Mouse (Mus musculus) adrenal gland, postnatal 14 days (tissue): ENCODE measurements around the gene Il3. TPM values are rescaled to one million over a fixed set of nuclear protein-coding genes. Genes with fewer than 3 reads are reported as not detected.

Experiments used
- DNase-seq: peaks from one replicate; pipeline ENCODE4 v3.0.0; 2021; ENCODE audit warnings: mixed read lengths
- total RNA-seq: library from RNA; stranded (reverse); gene quantifications from 2 replicates; pipeline ENCODE4 v1.2.3, GENCODE M21; 2021

Il3 gene
- total RNA-seq, 1 experiment from 2014 or later: not detected

- DNase-seq: no peak
Measured at GRCm38 (mm10) chr11:54287821-54288453, 20.9 kb upstream of the Il3 start.

GRCm38 (mm10) chr11:54271437-54271949, 4.4 kb upstream of the Il3 start:
- DNase-seq: no peak

GRCm38 (mm10) chr11:54269191-54269896, 2.3 kb upstream of the Il3 start:
- no peak for DNase-seq

- DNase-seq: peak; percentile 65
Measured at GRCm38 (mm10) chr11:54264542-54264941, 2.5 kb downstream of the Il3 start.

- DNase-seq: no peak
Measured at GRCm38 (mm10) chr11:54263405-54264031, 3.6 kb downstream of the Il3 start.

GRCm38 (mm10) chr11:54256624-54257376, 10.3 kb downstream of the Il3 start:
- peak; percentile 89 for DNase-seq

GRCm38 (mm10) chr11:54254114-54254513, 13.0 kb downstream of the Il3 start:
- no peak for DNase-seq

GRCm38 (mm10) chr11:54250575-54250974, 16.5 kb downstream of the Il3 start:
- DNase-seq: no peak

GRCm38 (mm10) chr11:54249748-54250147, 17.3 kb downstream of the Il3 start:
- DNase-seq: no peak

- no peak for DNase-seq
Measured at GRCm38 (mm10) chr11:54248940-54249717, 17.9 kb downstream of the Il3 start, which contains the start of gene Csf2. Gene Csf2 (minus strand): TSS chr11:54249667.

- no peak for DNase-seq
Measured at GRCm38 (mm10) chr11:54247251-54247950, 19.7 kb downstream of the Il3 start.

GRCm38 (mm10) chr11:54244465-54244864, 22.6 kb downstream of the Il3 start:
- DNase-seq: no peak

- no peak for DNase-seq
Measured at GRCm38 (mm10) chr11:54242494-54242893, 24.6 kb downstream of the Il3 start.

- DNase-seq: peak; percentile 74
Measured at GRCm38 (mm10) chr11:54236939-54237338, 30.1 kb downstream of the Il3 start.

GRCm38 (mm10) chr11:54227478-54227877, 39.6 kb downstream of the Il3 start:
- DNase-seq: no peak

- no peak for DNase-seq
Measured at GRCm38 (mm10) chr11:54224475-54224986, 42.5 kb downstream of the Il3 start.

GRCm38 (mm10) chr11:54223637-54224474, 43.2 kb downstream of the Il3 start:
- peak; percentile 31 for DNase-seq

- DNase-seq: no peak
Measured at GRCm38 (mm10) chr11:54219903-54220740, 47.0 kb downstream of the Il3 start.

- no peak for DNase-seq
Measured at GRCm38 (mm10) chr11:54219191-54219590, 47.9 kb downstream of the Il3 start.
